Mouse (Mus musculus) layer of hippocampus, postnatal 25 days (tissue): Measurements from ENCODE around the gene Tnfrsf4. TPM values are rescaled to one million over a fixed set of nuclear protein-coding genes. Genes with fewer than 3 reads are reported as not detected.
A peak's percentile ranks its signal among the peaks of the same experiment; 100 is the strongest.

Experiments
- DNase-seq, 2 experiments: peaks; one replicate each; pipeline ENCODE4 v3.0.0; 2022; ENCODE audit warnings: mixed read lengths in 2 of 2, low spot score in 1 of 2; ENCODE audit errors: extremely low spot score in 1 of 2
- total RNA-seq, 2 experiments: library from RNA; stranded (reverse); gene quantifications; 2 replicates each; pipeline ENCODE4 v1.2.3; 2021

The Tnfrsf4 gene
- 1 to 10 TPM; 1.0 to 2.2 TPM for total RNA-seq

GRCm38 (mm10) chr4:156013637-156014036 is at the start of gene Tnfrsf4:
TSS of gene Tnfrsf4 (plus strand) at chr4:156013843.
- DNase-seq, result no peak

DNA sequence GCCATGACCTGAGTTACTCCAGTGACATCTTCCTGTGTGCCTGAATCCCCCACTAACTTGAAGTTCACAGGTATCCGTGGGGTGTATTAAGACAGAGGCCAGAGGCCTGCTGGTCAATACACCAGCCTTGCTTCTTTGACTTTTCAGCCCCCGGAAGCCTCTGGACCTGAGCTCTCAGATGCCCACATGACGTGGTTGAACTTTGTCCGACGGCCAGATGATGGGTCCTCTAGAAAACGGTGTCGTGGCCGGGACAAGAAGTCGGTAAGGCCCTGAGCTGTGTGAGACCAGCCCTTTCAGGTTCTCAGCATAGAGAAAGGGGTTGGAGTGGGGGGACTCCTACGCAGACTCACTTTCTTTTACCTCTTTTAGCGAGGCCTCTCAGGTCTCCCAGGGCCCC is 49.2 kb upstream of the Tnfrsf4 start:
- DNase-seq, result no peak

GRCm38 (mm10) chr4:155969043-155969653 is 44.5 kb upstream of the Tnfrsf4 start:
- no peak for DNase-seq

DNA sequence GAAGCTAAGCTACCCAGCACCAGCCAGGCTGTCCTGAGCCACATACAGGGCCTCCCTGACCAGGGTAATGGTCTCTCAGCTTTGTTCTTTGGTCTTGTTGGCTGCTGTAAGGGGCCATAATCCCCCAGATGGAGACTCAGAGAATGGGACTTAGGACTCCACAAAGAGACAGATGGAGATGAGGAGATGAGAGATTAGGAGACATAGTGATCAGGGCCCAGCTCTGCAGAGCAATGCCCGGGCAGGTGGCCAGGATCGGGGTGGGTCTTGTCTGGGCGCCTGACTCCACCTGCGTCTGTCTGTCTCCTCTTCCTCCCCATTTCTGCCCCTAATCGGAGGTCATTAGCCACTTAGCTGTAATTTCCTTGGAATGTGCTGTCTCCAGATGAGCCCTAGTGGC is 43.4 kb upstream of the Tnfrsf4 start:
- DNase-seq, result no peak

DNA sequence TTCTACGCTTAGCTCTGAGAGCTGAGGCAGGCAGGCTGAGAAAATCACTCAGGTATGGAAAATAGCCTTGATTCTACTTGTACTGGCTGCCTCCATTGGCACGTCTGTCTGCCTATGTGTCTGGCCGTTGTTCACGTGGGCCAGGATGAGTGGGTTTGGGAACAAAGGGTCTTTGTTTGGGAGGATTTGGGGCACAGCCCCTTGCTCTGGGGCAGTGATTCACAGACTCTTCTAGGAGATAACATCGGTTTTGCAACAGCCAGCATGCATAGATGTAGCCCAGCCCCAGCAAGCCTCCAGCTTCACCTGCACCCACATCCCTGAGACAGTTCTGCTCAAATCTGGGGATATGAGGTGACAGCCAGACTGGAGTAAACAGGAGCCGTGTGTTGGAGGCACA is 41.0 kb upstream of the Tnfrsf4 start:
- no peak for DNase-seq

DNA sequence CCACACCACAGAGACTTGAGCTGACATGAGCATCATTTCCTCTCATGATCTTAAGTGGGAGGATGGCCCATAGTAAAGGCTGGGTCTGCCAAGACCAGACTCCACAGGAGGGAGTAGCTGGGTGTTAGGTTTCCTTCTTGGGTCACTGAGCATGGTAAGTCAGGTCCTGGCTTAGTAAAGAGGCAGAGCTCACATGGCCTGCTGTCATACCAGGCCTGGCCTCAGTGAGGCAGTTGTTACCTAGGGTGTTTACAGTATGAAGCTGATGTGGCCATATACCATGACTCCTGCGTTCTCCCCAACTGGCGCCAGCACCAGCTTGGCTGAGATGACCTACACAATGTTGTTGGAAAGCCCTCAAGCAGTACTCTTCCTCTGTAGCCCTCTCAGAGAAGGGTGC is 40.4 kb upstream of the Tnfrsf4 start:
- DNase-seq, result no peak

GRCm38 (mm10) chr4:155981436-155982082 is 32.1 kb upstream of the Tnfrsf4 start:
- no peak for DNase-seq

- no peak for DNase-seq
Measured at GRCm38 (mm10) chr4:155983788-155984187, 29.9 kb upstream of the Tnfrsf4 start.

GRCm38 (mm10) chr4:155991211-155991907 is 22.3 kb upstream of the Tnfrsf4 start:
- no peak for DNase-seq

GRCm38 (mm10) chr4:155991908-155992230 is 21.8 kb upstream of the Tnfrsf4 start:
- no peak for DNase-seq

- peak; percentile 72 to 89 for DNase-seq
Measured at GRCm38 (mm10) chr4:155992241-155992905, 21.3 kb upstream of the Tnfrsf4 start, which contains the start of the genes B3galt6 and Sdf4. TSS of gene B3galt6 (minus strand) at chr4:155992649. TSS of gene Sdf4 (plus strand) at chr4:155992872.

- DNase-seq, result peak; percentile 93 to 98
Measured at GRCm38 (mm10) chr4:155992906-155993547, 20.6 kb upstream of the Tnfrsf4 start.

DNA sequence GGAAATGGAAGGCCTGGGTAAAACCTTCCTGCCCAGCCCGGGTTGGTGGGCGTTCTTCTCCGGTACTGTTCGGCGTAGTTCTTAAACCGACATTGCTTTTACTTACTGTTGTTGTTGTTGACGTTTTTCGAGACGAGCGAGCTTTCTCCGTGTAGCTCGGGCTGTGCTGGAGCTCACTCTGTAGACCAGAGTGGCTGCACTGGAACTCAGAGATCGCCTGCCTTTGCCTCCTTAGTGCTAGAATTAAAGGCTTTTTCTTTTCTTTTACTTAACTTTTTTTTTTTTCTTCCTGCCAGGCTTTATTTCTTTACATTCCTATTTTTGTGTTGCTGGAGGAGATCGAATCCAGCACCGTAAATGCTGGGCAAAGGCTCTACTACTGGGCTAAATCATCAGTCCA is 20.0 kb upstream of the Tnfrsf4 start:
- no peak for DNase-seq

DNA sequence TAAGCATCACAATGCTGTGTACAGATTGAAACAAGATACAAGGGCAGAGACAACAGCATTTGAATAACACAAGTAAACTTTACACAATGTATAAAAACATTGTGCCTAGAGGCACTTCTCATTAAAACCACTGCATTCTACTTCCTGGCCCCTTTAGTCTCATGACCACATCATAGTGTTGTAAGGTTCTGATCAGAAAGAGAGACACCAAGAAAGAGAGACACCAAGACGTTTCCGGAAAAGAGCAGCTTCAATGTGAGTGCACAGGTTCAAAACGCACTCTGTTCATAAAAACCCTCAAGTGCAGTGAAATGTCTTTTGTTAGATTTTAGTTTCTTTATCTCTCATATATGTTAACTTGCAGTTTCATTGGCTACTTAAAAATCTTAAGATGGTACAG is 9.5 kb upstream of the Tnfrsf4 start:
- no peak for DNase-seq

- no peak for DNase-seq
Measured at GRCm38 (mm10) chr4:156008369-156008768, 5.3 kb upstream of the Tnfrsf4 start.

DNA sequence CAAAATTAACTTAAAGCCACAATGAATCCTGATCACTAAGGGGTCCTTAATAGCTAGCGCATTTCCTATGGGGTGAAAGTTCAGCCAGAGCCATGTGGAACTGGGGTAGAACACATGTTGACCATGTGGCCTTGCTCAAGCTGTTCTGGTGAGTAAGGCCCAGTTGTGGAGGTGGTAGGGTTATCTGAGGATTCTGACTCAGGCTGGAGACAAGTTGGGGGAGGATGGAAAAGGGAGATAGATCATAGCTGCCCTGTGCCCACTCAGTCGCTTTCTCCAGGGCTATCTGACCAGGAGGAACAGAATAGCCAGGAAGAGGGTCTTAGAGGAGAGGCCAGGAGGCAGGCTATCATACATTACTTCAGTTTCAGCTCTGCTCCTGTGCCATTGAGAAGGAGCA is 793 bp downstream of the Tnfrsf4 start:
- no peak for DNase-seq

DNA sequence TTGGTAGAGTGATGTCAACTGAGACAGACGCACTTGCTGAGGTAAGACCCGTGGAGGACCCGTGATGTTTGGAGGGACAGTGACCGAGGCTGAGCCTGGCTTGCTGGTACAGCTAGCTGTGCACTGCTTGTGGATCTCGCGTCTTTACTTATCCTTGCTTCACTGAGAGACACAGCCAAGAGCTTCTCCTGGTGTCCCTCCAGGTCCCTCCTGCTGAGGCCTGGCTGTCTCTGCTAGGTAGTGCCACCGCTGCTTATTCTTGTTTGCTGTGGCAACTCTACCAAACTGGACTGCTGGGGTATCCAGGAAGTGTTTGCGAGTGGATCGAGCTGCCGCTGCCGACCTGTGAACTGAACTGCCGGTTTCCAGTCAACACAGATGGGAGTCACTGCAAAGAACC is 6.1 kb downstream of the Tnfrsf4 start:
- no peak for DNase-seq

GRCm38 (mm10) chr4:156021381-156021780 is 7.7 kb downstream of the Tnfrsf4 start:
- no peak for DNase-seq

DNA sequence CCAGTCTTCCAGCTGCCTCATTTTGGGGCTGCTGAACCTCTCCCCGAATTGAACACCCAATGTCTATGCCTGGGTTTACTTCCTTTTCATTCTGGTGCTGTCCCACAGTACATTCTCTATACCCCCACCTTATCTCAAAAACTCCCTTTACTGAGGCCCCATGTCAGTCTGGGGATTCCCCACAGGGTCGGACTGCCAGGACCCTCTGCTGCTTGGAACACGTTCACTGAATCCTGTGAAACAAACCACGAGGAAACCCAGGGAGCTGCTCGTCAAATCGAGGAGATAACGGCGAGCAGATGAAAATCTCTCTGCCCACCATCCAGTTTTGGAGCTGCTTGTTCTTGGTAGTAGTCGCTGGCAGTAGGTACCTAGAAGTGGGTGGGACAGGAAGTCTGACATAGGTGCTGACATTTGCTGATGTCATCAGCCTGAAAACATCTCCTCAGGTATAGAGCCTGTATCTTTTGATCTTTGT is 8.3 kb downstream of the Tnfrsf4 start:
- no peak for DNase-seq

DNA sequence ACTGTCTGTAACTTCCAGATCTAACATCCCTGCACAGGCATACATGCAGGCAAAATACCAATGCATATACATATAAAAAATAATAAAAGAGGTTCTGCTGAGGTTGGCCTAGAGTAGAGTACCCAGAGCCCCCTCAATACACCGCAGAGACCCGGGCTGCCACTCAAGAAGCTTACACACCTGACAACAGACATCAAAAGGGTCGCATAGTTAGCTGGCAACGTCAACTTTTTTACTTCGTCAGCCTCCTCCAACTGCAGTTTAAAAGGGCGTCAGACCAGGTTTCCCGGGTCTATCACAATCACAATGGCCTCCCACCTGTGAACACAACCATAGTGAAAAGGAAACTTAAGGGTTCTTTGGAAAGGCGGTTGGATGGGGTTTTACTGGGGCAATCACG is 9.9 kb downstream of the Tnfrsf4 start:
- DNase-seq, result no peak

DNA sequence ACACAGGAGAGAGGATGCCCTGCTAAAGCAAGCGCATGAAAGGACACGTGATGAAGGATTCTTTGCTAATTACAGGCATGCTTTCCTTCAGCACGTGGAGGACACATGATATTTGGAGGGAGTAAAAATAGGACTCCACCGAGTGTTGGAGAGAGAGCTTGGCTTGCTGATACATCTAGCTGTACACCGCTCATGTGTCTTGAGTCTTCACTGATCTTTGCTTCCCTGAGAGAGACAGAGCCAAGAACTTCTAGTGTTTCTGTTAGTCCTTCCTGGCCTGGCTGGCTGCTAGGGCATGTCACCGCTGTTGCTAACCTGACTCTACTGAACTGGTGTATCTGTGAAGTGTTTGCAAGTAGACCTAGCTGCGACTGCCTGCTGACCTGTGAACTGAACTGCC is 10.5 kb downstream of the Tnfrsf4 start:
- DNase-seq, result no peak
